Mouse (Mus musculus): ENCODE data around the gene Nup107.

Gene Nup107

DNA sequence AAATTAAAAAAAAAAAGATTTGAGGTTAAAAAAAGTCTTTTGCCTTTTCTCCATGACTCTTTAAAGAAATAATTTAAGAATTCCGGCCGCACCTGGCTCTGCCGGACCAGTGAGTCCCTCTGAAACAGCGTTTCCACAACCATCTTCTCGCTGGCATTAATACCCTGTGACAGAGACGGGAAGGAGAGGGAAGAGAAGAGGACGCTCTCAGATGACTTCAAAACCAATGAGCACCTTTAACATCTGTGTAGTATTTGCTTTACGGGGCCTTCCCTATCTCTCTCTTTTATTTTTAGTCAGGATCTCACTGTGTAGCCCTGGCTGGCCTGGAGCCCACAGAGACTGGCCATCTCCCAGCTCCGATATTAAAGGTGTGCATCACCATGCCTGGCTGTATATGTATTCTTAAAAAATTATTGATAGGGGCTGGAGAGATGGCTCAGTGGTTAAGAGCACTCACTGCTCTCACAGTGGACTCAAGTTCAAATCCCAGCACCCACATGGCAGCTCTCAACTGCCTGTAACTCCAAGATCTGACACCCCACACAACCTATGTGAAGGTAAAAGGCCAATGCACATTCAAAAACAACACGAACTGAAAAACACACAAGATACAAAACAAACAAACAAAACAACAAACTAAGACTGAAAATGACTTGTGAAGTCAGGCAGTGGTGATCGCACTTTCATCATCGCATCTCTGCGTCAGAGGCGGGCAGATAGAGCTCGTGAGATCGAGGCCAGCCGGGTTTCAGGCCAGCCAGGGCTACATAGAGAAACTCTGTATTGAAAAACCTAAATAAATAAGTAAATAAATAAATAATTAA, 14.8 kb downstream of the Nup107 start:
- no peak for DNase-seq

DNA sequence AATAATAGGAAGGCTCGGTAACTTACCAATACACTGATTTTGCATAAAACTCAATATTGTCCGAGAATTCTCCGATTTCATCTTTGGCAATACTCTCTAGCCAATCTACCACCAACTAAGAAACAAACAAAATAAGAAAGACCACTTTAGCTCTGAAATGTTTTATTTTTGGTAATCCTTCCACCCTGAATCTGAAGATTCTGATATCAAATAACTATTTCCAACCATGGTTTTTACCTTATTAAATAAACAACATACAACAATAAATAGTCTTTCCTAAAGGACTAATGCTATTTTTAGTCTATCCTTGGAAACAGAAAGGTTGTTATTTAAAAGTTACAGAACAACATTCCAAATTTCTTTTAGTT, 15.4 kb downstream of the Nup107 start:
- no peak for DNase-seq

DNA sequence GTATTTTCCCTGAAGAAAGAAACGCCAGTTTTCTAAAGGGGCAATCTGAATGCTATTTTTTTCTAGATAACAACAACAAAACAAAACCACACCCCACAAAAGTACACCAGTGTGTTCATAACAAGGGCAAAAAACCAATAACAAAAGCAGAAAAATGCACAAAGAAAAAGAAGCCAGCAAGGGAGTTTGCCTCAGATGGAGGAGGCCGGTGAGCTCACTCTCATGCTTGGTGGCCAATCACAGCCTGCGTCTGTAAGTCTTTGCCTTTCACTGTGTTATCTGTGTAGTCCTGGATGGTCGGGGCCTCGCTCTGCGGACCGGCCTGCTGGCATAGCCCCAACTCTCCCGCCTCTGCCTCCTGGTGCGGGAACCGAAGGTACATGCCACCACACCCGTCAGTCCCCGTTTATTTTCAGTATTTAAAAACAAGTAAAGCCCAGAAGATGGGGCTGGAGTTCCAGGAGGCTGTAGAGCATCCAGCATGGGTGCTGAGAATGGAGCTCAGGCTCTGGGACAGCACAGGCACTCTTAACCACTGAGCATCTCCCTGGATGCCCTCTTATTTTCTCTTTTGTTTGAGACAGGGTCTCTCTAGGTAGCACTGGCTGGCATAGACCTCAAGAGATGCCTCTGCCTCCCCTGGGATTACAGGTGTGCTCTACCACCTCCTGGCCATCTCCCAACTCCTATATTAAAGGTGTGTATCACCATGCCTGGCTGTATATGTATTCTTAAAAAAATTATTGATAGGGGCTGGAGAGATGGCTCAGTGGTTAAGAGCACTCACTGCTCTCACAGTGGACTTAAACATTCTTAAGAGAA, 16.0 kb downstream of the Nup107 start:
- DNase-seq: no peak

DNA sequence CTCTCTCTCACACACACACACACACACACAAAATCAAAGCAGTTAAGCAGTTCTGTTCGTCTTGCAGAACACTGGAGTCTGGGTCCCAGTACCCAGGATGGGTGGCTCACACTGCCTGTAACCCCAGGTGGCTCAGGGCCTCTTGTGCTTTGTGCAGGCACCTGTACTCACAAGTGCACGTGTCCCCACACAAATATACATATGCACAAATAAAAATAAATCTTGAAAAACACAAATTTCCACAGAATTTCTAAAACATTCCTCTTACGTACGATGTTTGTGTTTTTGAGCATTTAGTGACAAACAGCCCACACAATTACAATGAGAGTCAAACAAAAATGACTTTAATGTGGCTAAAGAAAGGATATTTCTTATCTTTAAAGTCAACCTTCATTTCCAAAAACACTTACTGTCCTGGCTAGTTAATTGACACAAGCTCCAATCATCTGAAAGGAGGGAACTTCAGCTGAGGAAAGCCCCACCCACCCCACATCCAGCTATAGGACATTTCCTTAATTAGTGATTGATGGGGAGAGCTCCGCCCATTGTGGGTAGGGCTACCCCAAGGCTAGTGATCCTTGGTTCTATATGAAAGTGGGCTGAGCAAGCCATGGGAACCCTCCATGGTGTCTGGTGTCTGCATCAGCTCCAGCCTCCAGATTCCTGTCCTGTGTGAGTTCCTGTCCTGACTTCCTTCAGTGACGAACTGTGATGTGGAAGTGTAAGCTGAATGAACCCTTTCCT, 16.9 kb downstream of the Nup107 start:
- DNase-seq: no peak

DNA sequence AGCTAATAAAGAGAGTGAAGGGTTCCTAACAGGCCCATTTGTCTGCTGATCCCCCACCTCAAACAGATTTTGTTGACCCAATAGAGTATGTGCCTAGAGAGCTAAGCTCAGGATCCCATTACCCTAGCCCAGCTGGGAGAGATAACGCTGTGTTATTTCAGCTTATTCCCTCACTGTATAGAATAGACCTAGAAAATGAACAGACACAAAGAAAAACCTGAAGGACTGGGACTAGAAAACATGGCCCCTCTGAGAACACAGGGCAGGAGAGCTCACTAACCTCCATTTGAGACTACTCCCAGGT, 17.7 kb downstream of the Nup107 start:
- no peak for DNase-seq

DNA sequence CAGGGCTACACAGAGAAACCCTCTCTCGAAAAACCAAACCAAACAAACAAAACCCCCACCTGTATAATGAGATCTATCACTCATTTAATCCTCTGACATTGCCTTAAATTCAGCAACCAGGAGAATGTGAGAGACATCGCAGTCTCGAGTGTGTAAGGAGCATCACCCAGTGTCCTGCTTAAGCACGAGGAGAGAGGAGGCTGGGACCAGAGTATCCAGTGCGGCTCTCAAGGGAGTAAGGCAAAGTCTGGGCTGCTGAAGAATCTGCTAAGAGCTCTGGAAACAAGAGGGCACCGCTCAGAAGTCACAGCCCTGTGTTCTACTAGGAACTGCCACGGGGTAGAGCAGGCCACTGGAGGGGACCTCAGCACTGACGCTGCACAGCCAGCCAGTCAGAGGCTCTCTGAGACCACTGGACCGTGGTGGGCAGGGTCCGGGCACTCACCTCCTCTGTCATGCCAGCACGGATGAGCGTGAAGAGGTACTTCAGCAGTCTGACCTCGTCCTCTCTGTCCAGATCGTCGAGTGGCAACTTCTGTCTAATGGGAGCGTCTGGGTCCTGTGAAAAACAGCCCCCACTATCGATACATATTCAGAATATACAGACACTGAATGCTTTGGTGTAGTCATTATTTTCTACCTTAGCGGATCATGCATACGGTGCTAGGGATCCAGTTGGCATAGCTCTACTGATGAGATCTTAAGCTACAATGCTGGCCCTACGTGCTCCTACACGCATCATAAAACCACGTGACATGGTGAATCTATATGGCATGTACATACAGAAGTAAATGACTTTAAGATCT, 18.3 kb downstream of the Nup107 start:
- DNase-seq: no peak

DNA sequence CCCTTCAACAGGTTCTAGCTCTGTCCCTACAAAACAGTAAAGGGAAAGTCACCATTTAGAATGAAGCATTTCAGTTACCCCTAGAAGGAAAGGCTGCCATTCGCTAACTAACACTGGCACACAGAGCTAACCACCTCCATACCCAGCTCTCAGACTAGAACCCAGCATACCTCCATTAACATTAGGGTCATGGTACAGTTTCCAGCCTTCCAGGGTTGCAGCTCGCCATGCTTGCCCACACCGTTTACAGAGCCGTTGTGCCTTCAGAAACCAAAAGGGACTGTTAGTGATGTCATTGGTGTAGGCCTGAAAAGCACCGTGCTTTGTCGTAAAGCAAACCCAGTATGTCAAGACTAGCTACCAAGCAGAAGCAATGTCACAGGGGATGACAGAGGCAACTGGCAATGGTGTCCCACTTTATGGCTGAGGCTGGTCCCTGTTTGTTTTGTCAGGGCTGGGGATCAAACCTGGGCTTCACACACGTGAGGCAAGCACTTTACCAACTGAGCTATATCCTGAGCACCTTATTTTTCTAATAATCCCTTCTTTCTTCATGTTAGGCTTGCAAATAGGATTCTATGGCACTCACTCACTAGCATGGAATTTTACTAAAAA, 19.3 kb downstream of the Nup107 start:
- DNase-seq: no peak

DNA sequence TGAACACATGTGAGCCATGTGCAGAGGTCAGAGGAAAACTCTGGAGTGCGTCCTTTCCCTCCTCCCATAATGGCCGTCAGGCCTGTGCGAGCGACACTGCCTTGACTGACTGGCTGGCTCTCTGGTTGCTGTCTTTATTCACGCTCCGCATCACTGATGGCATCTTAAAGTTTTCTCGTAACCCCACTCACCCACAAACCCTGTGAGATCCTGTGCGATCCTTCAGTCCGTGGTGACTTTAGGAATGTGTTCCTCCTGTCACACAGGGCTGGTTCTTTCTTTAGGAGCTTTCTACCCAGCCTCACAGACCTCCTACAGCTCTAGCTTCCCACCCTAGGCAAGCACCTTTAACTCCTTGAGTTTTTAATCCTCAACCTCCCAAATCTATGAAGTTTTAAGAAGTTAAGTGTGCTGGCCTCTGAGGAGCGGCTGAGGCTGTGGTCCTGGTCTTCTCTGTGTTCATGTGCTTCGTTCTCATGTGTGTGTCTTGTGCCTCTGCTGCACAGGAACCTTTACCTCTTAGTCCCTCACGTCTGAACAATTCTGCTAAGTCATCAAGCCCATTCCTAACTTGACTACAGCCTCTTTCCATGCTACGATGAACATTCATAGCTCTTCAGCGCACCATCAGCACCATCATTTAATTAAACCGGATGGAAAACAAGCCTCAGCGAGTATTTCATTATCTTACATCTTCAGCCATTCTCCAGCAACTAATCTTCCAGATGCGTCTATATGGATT, 20.0 kb downstream of the Nup107 start:
- no peak for DNase-seq

DNA sequence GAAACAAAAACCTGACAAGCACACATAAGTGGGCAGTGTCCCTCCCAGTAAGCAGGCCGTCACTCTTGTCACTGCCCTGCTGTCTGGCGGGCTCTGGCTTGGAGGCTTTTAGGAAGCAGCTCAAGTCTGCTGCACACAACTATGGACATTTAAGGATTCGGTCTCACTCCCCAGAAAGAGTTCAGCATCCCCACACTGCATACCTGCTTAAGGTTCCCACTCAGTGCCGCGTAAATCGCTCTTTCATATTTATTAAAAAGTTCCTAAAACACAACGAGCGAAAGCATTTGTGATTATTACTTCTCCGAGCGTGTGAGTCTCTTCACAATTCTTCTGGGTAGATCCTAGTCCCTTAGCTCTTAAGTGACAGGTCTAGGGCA, 21.4 kb downstream of the Nup107 start:
- DNase-seq: no peak

DNA sequence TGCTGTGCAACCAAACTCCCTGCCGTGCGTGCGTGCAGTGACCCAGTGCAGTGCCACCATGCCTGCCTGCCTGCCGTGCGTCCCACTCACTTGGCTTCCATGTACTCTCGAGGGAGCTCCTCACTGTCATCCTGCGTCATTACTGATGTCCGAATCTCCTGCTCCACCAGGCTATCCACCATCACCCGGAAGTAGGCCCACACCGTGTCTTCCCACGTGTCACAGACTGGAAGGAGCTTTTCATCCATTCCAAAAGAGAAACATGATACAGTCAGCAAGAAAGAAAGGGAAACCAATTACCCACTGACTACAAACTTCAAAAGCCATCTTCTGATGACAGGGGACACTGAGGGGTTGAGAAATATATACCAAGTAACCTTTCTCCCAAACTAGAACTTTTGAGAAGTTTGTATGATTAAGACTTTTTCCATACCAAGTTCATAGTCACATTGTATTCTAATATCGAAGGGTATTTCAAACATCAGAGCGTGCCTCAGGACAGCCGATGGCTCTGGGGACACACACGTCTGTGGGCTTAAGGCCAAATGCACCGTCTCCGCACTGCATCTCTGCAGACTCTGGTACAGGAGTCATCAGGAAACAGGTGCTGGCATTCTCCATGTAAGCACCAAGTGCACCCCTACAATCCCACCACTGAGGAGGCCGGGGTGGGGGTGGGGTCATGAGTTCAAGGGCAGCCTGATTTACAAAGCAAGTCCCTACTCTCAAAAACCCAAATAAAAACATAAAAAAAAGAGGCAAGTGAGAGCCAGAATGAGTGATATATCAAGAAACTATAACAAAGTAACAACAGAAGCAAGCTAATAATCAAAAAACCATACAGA, 22.0 kb downstream of the Nup107 start:
- no peak for DNase-seq

DNA sequence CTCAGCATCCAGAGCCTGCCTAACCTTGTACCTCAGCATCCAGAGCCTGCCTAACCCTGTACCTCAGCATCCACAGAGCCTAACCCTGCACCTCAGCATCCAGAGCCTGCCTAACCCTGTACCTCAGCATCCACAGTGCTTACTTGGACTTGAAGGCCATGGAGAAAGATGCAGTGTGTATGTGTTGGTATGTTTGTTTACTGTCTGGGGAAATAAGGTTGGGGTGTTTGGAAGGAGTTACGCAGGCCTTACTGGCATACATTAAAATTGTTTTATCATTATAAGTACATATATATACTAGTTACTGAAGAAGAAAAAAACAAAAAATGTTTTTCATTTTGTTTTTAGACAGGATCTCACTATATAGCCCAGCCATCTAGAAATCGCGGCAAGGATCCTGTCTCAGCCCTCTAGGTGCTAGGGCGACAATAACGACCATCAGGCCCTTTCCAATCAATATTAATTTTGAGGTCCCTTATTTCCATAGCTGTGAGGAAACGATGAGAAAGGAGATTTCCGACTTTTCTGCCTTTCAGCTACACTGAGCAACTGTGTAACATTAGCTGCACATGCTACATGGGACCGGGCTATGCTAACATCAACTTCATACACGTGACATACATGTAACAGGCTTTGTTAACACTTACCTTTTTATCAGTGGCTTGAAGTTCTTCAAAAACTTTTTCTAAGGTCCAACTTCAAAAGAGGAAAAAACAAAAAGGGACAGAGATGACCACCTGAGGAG, 22.8 kb downstream of the Nup107 start:
- DNase-seq: no peak

DNA sequence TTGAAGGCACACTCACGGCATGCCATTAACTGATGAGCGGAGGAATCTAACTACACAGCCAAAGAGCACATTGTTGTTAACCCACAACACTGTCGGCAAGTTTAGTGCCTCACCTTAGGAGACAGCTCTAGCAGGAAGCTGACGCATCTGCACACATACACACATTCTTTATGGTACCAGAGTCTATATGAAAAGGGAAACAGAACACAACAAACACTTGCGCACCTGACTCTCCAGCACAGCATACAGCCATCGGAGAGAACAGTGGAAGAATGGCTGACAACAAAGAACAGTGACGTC, 24.4 kb downstream of the Nup107 start:
- DNase-seq: no peak

DNA sequence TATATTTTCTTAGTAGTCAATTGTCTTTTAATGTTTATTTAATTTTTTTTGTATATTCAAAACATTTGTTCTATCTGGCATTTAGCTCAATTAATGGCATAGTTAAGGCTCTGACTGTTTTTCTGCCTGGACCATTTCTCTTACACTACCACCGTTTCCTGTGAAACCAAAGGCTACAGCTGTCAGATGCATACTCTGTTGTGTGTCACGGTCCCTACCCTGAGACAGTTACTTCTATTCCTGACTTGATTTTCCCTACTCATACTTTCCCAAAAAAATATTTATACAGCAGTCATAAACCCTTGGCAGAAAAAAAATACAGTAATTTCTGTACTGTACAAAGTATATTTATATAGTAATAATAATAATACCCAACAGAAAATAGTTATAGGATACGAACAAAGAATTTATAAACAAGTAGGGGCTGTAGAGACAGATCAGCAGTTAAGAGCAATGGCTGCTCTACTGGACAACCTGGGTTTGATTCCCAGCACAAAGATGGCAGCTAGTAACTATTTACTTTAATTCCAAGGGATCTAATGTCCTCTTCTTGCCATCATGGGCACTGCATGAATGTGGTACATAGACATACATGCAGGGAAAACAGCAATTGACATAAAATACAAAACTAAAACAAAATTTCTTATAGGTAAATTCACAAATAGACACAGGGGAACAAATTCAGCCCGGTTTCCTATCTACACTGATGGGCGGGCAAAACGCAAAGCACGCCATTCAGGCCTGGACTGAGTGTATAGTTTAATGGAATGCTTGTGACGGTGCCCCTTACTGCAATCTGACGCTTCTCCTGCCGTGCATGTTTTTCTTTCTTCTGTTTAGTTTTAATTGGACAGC, 25.0 kb downstream of the Nup107 start:
- DNase-seq: no peak

DNA sequence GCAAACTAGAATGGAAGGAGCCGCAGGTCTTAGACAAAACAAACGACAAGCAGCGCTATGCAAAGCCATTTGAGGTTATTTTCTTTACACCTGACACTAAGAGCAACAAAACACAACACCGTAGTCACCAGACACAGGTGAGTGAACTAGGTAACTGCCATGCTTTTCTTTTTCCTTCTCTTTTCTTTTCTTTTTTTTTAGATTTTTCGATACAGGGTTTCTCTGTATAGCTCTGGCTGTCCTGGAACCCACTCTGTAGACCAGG, 25.7 kb downstream of the Nup107 start:
- no peak for DNase-seq

DNA sequence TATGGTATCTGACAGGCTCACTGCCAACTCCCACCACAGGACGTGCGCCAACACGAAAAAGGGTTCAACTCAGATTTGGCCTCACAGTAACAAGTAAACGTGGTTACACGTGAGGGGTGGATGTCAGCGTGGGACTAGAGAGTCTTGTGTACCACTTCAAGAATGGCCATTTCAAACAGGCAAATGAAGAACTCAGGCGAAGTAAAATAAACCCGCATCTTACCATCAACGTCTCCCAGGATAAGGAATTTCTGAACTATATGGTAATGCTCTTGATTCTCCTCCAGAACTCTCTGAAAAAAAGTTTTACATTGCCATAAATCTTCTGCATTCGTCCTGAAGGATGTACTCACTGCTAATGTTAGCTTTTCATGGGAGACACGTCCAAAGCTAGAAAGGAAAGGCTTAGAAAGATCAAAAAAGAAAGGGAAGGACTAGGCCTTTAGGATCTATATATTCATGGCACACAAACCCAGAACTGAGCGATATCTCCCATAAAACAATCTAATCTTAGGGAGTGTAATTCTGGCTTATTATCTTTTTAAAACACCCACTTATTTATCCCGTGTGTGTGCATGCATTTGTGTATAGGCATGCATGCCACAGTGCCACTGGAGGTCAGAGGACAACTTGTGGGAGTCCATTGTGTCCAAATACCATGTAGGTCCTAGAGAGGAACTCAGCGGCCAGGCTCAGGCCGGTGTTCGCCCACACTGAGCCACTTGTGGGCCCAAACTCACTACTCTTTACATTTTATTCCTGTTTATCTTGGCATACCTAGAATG, 26.2 kb downstream of the Nup107 start:
- no peak for DNase-seq

DNA sequence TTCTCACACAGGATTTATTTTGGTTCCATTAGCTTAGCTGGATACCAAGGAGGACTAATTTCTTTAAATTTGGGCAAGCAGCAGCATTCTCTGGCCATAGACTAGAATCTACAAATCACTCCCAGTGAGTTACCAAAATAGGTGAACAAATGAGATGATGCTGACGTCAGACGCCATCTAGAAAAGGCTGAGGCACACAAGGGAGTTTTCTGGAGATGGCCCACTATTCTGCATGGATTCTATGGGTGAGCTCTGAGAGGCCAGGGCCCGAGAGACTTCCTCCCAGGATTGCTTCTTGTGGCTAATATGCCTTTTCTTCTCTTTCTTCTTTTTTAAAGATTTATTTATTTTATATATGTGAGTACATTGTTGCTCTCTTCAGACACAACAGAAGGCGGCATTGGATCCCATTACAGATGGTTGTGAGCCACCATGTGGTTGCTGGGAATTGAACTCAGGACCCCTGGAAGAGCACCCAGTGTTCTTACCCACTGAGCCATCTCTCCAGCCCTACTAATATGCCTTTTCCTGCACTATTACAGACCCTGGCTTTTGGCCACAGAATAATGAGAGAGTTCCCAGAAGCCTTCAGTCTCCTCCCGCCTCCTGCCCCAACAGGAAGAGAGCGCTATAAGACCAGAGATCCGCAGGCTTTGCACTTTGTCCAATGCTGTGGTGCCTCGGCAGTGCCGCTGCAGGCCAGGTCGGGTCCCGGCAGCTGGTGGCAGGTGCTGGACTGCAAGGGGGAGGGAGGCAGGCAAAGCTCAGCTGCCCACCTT, 27.2 kb downstream of the Nup107 start:
- no peak for DNase-seq

DNA sequence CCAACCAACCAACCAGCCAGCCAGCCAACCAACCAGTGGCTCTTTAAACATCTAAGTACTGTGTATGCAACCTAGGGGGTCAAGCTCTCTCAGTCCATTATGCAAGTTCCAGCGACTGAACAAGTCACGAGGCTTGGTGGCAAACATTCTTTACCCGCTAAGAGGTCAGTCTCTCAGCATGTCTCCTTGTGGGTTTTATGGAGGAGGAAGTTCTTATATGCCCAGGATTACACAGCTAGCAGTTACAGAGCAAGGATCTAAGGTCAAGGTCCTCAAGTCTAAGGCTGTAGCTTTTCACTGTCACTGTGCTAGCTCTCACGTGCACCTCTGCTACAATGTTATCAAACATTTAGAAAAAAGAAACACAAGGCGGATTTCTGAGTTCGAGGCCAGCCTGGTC, 27.9 kb downstream of the Nup107 start:
- DNase-seq: no peak

DNA sequence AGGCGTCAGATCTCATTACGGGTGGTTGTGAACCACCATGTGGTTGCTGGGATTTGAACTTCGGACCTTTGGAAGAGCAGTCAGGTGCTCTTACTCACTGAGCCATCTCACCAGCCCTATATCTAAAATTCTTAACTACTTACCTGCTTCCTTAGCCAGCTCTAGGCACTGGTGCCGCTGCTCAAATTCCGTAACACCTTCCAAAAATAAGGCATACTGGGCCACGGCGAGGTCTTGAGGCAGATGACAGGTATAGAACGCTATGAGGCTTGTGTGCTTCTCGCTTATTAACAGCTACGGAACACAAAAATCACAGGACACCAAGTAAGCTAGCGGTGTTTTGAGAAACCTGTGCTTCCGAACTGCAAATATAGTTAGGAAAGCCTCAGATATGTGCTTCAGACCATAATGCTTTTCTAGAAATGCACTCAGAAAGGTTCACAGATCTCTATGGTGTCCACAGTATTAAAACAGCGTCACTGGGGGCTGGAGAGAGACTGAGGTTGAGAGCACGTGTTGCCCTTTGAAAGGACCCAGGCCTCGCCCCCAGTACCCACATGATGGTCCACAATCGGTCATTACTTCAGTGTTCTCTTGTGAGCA, 28.8 kb downstream of the Nup107 start:
- no peak for DNase-seq
